Mouse (Mus musculus): ENCODE results near the gene Cnot11. TPM values are rescaled to one million over a fixed set of nuclear protein-coding genes. Genes with fewer than 3 reads are reported as not detected.
A peak's percentile ranks its signal among the peaks of the same experiment; 100 is the strongest.

Cnot11 gene
- polyA plus RNA-seq, 1 experiment from 2014 or later, result 5.9 TPM

DNA sequence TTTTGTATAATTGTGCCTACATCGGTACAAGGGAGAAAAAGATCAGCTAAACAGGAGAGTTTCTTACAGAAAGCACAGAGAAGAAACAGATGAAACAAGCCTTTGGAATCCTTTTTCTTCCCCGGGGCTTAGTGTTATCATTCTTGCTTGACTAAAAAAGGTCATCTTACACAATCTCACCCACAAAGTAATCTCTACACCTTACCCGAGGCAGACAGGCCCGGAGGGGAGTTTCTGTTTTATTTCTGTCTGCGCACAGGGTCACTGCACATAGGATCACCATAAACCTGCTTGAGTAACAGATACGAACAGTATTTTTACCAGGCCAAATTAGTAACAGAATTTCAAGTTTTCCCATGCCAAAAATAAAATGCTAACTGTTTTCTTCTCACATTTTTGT lies 36.9 kb downstream of the Cnot11 start:
- 40% methylated on average over 6 of the region's 6 CpGs for WGBS (ENCODE audit: insufficient replicate concordance)
- no peak for ATAC-seq

DNA sequence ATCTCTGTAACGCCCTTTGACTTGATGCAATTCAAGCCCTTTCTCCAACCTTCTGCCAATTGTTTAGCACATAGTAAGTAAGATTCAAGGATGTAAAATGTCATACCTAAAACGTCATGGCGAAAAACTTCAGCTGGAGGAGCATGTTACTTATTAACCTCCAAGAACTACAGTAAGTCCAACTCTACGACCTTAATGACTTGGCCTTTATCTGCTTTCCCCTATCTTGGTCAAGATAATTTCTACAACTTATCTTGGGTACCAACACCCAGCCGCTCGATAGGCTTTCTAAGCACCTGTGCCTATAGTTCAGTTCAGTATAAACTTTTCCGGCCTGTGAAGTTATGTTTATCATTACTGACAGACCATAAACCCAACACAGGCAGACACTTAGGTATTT lies 39.1 kb downstream of the Cnot11 start:
- no peak for ATAC-seq
- Histone ChIP-seq H3K4me3 (ENCODE audit: low read depth, low read length) (no peak overlapping the region), H3K27ac (ENCODE audit: low read depth) (no peak overlapping the region), H3K9ac (replicated peaks) (no peak overlapping the region), H3K36me3 (replicated peaks; ENCODE audit: insufficient read depth, low read length) (peaks cover 10% of the 10 kb centered on the region; the same call in 1 of the 2 replicates), H3K4me1 (ENCODE audit: insufficient read depth) (peaks cover 33% of the 10 kb centered on the region), H3K4me2 (ENCODE audit: low read depth, low read length) (peak overlapping the region; percentile 96; the same call in 1 of the 2 replicates), H3K9me3 (ENCODE audit: low read length) (no peaks in the 10 kb centered on the region), H3K27me3 (ENCODE audit: insufficient read depth, low read length) (no peaks in the 10 kb centered on the region)
- WGBS (ENCODE audit: insufficient replicate concordance), result 55% methylated on average over 7 of the region's 7 CpGs
- TF ChIP-seq EP300 (IDR thresholded peaks at IDR 0.05; ENCODE audit: low read depth), result no peak
- no peak for TF ChIP-seq CTCF (IDR thresholded peaks at IDR 0.05; ENCODE audit: low read depth)
- no peak for DNase-seq

More for the DNA sequence above, 36.9 kb downstream of the Cnot11 start:
- Histone ChIP-seq H3K27ac (ENCODE audit: low read depth) (no peak overlapping the region), H3K36me3 (replicated peaks; ENCODE audit: insufficient read depth, low read length) (peaks cover 10% of the 10 kb centered on the region; the same call in 1 of the 2 replicates), H3K27me3 (ENCODE audit: insufficient read depth, low read length) (no peaks in the 10 kb centered on the region), H3K9ac (replicated peaks) (no peak overlapping the region), H3K9me3 (ENCODE audit: low read length) (no peaks in the 10 kb centered on the region), H3K4me3 (ENCODE audit: low read depth, low read length) (no peak overlapping the region), H3K4me2 (ENCODE audit: low read depth, low read length) (peak overlapping the region; percentile 27), H3K4me1 (ENCODE audit: insufficient read depth) (peaks cover 24% of the 10 kb centered on the region; the same call in 1 of the 2 replicates)
- TF ChIP-seq EP300 (IDR thresholded peaks at IDR 0.05; ENCODE audit: low read depth), result no peak
- no peak for DNase-seq

DNA sequence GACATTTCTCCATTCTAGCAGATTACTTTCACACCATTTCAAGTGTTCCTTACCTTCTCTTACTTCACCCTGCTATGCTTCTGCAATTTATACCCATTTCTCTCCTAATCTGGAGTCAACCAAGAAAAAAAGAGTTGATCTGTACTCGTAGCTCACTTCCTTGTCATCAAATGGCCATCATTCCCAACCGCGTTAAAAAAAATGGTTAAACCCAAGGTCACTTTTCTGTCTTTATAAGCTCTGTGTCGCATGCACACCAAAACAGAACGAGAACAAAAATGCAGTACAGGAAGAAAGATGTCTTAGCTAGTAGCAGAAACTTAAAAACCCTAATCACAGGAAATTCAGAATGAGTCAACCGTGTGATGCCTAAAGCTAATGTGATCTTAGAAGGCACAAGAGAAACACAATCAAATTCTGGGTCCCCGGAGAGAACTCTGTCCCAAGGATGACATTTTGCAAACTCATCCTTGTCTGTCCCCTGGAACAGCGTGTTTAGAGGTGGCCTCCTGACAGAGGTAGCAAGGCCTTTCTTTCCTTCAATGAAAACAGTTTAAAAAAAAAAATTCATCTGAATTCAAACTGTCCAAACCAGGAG lies 41.1 kb downstream of the Cnot11 start:
- DNase-seq, result no peak
- WGBS (ENCODE audit: insufficient replicate concordance), result 3% methylated on average over 8 of the region's 8 CpGs
- Histone ChIP-seq H3K9ac (replicated peaks) (peak overlapping the region; percentile 95), H3K36me3 (replicated peaks; ENCODE audit: insufficient read depth, low read length) (peaks cover 4% of the 10 kb centered on the region; the same call in 1 of the 2 replicates), H3K27ac (ENCODE audit: low read depth) (peak overlapping the region; percentile 98), H3K9me3 (ENCODE audit: low read length) (no peaks in the 10 kb centered on the region), H3K27me3 (ENCODE audit: insufficient read depth, low read length) (no peaks in the 10 kb centered on the region), H3K4me1 (ENCODE audit: insufficient read depth) (peaks cover 44% of the 10 kb centered on the region), H3K4me3 (ENCODE audit: low read depth, low read length) (peak overlapping the region; percentile 94), H3K4me2 (ENCODE audit: low read depth, low read length) (peak overlapping the region; percentile 96)
- TF ChIP-seq EP300 (IDR thresholded peaks at IDR 0.05; ENCODE audit: low read depth) (no peak), CTCF (IDR thresholded peaks at IDR 0.05; ENCODE audit: low read depth) (no peak)
- no peak for ATAC-seq

DNA sequence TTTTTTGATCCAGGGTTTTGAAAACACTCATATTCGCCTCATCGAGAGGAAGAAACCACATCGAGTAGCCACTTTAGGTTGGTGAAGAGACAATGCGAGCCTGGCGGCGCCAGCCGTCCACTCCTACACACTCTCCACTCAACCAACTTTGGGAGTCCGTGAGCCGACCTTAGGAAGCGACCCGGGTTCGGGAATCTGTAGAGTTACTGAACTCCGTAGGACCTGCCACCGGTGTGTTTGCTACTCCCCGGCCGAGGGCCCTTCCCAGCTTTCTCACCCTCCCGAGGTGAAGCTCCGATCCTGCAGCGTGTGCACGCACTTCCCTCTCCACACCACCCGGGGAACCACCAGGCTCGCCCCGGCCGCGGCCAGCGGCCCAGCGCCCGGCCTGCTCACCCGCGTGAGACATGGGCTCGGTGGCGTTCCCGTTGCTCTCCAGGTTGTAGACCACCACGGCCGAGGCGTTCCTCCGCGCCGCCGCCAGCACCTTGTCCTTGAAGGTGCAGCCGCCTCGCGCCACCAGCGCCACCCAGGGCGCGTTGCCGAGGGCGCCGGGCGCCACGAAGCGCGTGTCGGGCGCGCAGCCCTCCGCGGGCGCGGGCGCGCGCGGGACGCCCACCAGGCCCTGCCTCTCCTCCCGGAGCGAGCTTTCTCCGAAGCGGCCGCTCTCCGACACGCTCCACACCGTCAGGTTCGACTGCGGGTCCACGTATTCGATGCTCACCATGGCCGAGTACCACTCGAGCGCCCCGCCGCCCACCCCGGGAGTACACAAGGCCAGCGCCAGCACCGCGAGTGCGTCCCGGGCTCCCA lies 41.8 kb downstream of the Cnot11 start:
- peaks cover 42% of the 10 kb centered on the region for H3K4me1 ChIP-seq (ENCODE audit: insufficient read depth)
- DNase-seq, result peak; percentile 69

DNA sequence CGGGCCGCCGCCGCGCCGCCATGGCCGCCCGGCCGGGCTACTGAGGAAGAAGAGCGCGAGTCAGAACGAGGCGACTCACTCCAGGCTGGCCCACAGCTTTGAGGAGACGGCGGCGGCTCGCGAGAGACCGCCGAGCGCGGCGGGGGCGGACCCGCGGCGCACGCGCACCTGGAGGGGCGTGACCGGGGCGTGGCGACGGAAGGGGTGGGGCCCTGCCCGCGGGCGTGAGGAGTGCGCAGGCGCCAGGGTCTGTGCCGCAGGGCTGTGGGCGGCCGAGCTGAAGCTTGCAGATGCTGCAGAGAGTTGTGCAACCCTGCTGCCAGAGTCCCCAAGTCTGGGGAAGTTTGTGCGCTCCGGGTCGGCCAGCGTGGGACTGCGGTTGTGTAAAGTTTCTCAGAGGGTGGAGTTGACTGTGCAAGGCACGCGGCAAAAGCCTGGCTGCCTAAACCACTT lies 42.5 kb downstream of the Cnot11 start, which contains the start of gene Rnf149:
TSS of gene Rnf149 (minus strand) at position 153 of the 453 bp plus-strand sequence.
- under 1% methylated on average over 33 of the region's 49 CpGs for WGBS (ENCODE audit: insufficient replicate concordance)
- Histone ChIP-seq H3K9ac (replicated peaks) (peak within 1 kb of the TSS; percentile 95), H3K27ac (ENCODE audit: low read depth) (peak within 1 kb of the TSS; percentile 98), H3K4me2 (ENCODE audit: low read depth, low read length) (peak within 1 kb of the TSS; percentile 96), H3K4me3 (ENCODE audit: low read depth, low read length) (peak within 1 kb of the TSS; percentile 94), H3K4me1 (ENCODE audit: insufficient read depth) (peaks cover 41% of the 10 kb centered on the region), H3K27me3 (ENCODE audit: insufficient read depth, low read length) (no peaks in the 10 kb centered on the region), H3K9me3 (ENCODE audit: low read length) (no peaks in the 10 kb centered on the region), H3K36me3 (replicated peaks; ENCODE audit: insufficient read depth, low read length) (peaks cover 4% of the 10 kb centered on the region; the same call in 1 of the 2 replicates)
- TF ChIP-seq CTCF (IDR thresholded peaks at IDR 0.05; ENCODE audit: low read depth), result no peak
- no peak for TF ChIP-seq EP300 (IDR thresholded peaks at IDR 0.05; ENCODE audit: low read depth)
- DNase-seq, result peak; percentile 97
- ATAC-seq, result peak; percentile 88

More for the DNA sequence above, 41.8 kb downstream of the Cnot11 start:
- H3K36me3 ChIP-seq (replicated peaks; ENCODE audit: insufficient read depth, low read length), result peaks cover 4% of the 10 kb centered on the region; the same call in 1 of the 2 replicates
- no peaks in the 10 kb centered on the region for H3K27me3 ChIP-seq (ENCODE audit: insufficient read depth, low read length)
- peak; percentile 40 for ATAC-seq
- H3K9me3 ChIP-seq (ENCODE audit: low read length), result no peaks in the 10 kb centered on the region
- peak overlapping the region; percentile 98 for H3K27ac ChIP-seq (ENCODE audit: low read depth)
- 1% methylated on average over 74 of the region's 88 CpGs for WGBS (ENCODE audit: insufficient replicate concordance)
- H3K4me2 ChIP-seq (ENCODE audit: low read depth, low read length), result peak overlapping the region; percentile 96
- H3K4me3 ChIP-seq (ENCODE audit: low read depth, low read length), result peak overlapping the region; percentile 94
- TF ChIP-seq CTCF (IDR thresholded peaks at IDR 0.05; ENCODE audit: low read depth) (no peak), EP300 (IDR thresholded peaks at IDR 0.05; ENCODE audit: low read depth) (no peak)
- peak overlapping the region; percentile 95 for H3K9ac ChIP-seq (replicated peaks)

DNA sequence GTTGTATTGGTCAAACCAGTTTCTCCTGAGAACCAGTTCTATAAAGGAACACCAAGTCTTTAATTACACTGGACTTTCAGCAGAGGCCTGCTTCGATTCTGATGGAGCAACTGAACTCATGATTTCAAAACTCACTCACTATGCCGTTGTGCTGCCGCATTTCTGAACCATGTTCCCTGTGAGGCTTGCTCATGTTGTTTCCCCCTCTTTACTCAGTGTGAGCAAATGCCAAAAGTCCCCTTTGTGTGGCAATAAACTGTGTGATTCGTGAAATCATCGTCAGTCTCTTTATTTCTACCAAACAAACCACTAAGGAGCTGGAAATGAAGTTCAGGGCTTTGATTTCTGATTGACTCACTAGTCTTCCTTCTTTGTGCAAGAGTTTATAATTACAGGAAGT lies 43.7 kb downstream of the Cnot11 start:
- Histone ChIP-seq H3K27ac (ENCODE audit: low read depth) (peak overlapping the region; percentile 98), H3K9ac (replicated peaks) (no peak overlapping the region), H3K4me3 (ENCODE audit: low read depth, low read length) (no peak overlapping the region), H3K4me1 (ENCODE audit: insufficient read depth) (peaks cover 36% of the 10 kb centered on the region), H3K4me2 (ENCODE audit: low read depth, low read length) (peak overlapping the region; percentile 96; the same call in 1 of the 2 replicates), H3K36me3 (replicated peaks; ENCODE audit: insufficient read depth, low read length) (no peaks in the 10 kb centered on the region), H3K27me3 (ENCODE audit: insufficient read depth, low read length) (no peaks in the 10 kb centered on the region), H3K9me3 (ENCODE audit: low read length) (no peaks in the 10 kb centered on the region)
- TF ChIP-seq CTCF (IDR thresholded peaks at IDR 0.05; ENCODE audit: low read depth) (no peak), EP300 (IDR thresholded peaks at IDR 0.05; ENCODE audit: low read depth) (peak; percentile 71)
- DNase-seq (peak; percentile 55), ATAC-seq (peak; percentile 60)
- 36% methylated on average over 5 of the region's 5 CpGs for WGBS (ENCODE audit: insufficient replicate concordance)
